Mouse (Mus musculus) lung, postnatal 0 days (tissue): Measurements from ENCODE around the gene Tmem147. TPM values are rescaled to one million over a fixed set of nuclear protein-coding genes. Genes with fewer than 3 reads are reported as not detected.

Experiments
- ATAC-seq: fragments of 200-750 bp; cut with Nextera tagmentation; 2 replicates; pipeline ENCODE4 v1.8.0; 2017; ENCODE audit warnings: moderate library complexity
- DNase-seq: peaks from one replicate; pipeline ENCODE4 v3.0.0-alpha.2; 2016; ENCODE audit warnings: low spot score
- H3K27ac ChIP-seq: fragments of 300-500 bp; sonication (generic); 2 replicates; pipeline ENCODE4 v1.5.1; 2014; ENCODE audit warnings: antibody characterized with exemption, mild to moderate bottlenecking, low read length, mixed read lengths
- H3K27me3 ChIP-seq: fragments of 300-500 bp; sonication (generic); replicated peaks from 2 replicates; pipeline ENCODE4 v1.6.1; 2014; ENCODE audit warnings: low read length, mixed read lengths; ENCODE audit not compliant: insufficient read depth
- H3K36me3 ChIP-seq: fragments of 300-500 bp; sonication (generic); 2 replicates; pipeline ENCODE4 v1.6.1; 2014; ENCODE audit warnings: low read length, mixed read lengths; ENCODE audit not compliant: insufficient read depth
- H3K4me1 ChIP-seq: fragments of 300-500 bp; sonication (generic); 2 replicates; pipeline ENCODE4 v1.6.1; 2014; ENCODE audit warnings: antibody characterized with exemption, low read depth, low read length, mixed read lengths; ENCODE audit not compliant: insufficient read depth
- H3K4me2 ChIP-seq: fragments of 300-500 bp; sonication (generic); replicated peaks from 2 replicates; pipeline ENCODE4 v1.6.1; 2014; ENCODE audit warnings: low read depth, mild to moderate bottlenecking, low read length, moderate library complexity, mixed read lengths
- H3K4me3 ChIP-seq: fragments of 300-500 bp; sonication (generic); 2 replicates; pipeline ENCODE4 v1.5.1; 2014; ENCODE audit warnings: low read depth, low read length
- H3K9ac ChIP-seq: fragments of 300-500 bp; sonication (generic); replicated peaks from 2 replicates; pipeline ENCODE4 v1.6.1; 2014; ENCODE audit warnings: low read depth, mild to moderate bottlenecking
- H3K9me3 ChIP-seq: fragments of 300-500 bp; sonication (generic); 2 replicates; pipeline ENCODE4 v1.6.1; 2016; ENCODE audit warnings: low read length, mixed read lengths
- CTCF ChIP-seq: IDR thresholded peaks from 2 replicates; pipeline ENCODE4 v1.5.1; 2016; ENCODE audit warnings: antibody characterized with exemption, mild to moderate bottlenecking
- EP300 ChIP-seq: IDR thresholded peaks from 2 replicates; pipeline ENCODE4 v1.6.1; 2016; ENCODE audit warnings: antibody characterized with exemption, mild to moderate bottlenecking, control low read depth
- WGBS: fragments of 180-500 bp; shearing (Covaris S2); extraction: QIAGEN DNeasy Blood & Tissue Kit; methylation state at CpG from one replicate; pipeline ENCODE4 v1.1.7; 2014; 5-methylcytosine and 5-hydroxymethylcytosine counted together
- polyA plus RNA-seq: library from polyadenylated mRNA; unstranded; fragments of >200 nt; fragmentation: Nextera tagmentation; extraction: Ambion mirVana; gene quantifications from 2 replicates; pipeline ENCODE4 v1.2.1, GENCODE M21; 2015

Tmem147 gene
- polyA plus RNA-seq, 1 experiment from 2014 or later, result 193 TPM

DNA sequence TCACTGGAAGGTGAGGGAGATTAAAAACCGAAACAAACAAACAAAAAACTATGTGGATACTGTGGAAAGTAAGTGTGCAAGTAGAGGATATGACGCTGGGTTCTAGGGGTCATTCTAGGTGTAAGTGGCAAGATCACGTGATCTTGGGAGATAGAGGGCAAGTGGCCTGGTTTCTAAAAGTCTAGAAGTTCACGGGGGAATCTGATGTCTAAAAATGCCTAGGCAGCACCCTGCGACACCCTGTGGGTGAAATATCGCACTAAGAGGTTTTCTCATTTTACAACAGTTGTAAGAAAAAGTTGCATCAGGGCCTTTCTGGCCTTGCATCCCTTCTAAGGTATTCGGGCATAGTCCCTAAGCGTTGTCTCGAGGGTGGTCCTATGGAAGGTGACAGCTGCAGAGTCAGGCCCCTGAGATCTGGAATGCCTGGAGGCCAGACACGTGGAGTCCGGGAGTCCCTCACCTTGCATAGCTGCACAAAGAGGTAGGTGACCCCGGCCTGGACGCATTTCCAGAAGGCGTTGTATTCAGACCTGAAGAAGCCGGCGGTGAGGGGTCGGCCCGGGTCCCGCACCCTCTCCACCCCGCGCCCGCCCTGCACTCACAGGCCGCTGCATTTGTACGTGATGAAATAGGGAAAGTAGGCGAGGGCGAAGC is 473 bp downstream of the Tmem147 start:
- Histone ChIP-seq H3K27ac (peak overlapping the region; percentile 40), H3K9ac (peak overlapping the region; percentile 85)

DNA sequence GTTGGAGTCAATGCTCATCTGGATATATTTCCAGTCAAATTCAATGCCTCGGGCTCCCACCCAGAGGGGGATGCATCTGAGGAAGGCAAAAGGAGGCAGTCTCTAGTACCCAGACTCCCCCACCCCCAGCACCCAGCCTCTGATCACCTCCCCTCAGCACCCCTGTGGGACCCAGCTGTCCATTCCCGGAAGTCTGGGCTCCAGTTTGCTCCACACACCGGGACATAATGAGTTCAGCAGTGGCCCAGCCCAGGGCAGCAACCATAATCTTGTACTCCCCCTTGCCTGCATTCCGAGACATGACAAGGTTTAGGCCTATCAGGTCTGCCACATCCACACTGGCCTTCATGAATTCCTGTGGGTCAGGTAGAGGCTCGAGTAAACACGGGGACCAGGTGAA is 1.1 kb downstream of the Tmem147 start:
- H3K36me3 ChIP-seq, result no peaks in the 10 kb centered on the region
- peak overlapping the region; percentile 92 for H3K4me2 ChIP-seq
- ATAC-seq (no peak), DNase-seq (no peak)
- H3K27ac ChIP-seq, result no peak overlapping the region
- TF ChIP-seq EP300 (no peak), CTCF (no peak)
- 67% methylated on average over 6 of the region's 6 CpGs for WGBS
- no peaks in the 10 kb centered on the region for H3K9me3 ChIP-seq
- no peaks in the 10 kb centered on the region for H3K27me3 ChIP-seq
- 0 out of 2 replicates have a peak overlapping the region, but pooled peaks have one; percentile 85 for H3K9ac ChIP-seq
- no peak overlapping the region for H3K4me3 ChIP-seq
- peaks cover 17% of the 10 kb centered on the region for H3K4me1 ChIP-seq

More for the DNA sequence above, 473 bp downstream of the Tmem147 start:
- peak; percentile 20 for ATAC-seq
- DNase-seq, result peak; percentile 36
- WGBS, result 6% methylated on average over 26 of the region's 26 CpGs
- TF ChIP-seq EP300, result no peak
- TF ChIP-seq CTCF, result no peak
- peaks cover 17% of the 10 kb centered on the region for H3K4me1 ChIP-seq
- no peaks in the 10 kb centered on the region for H3K27me3 ChIP-seq
- H3K4me3 ChIP-seq, result peak overlapping the region; percentile 77
- no peaks in the 10 kb centered on the region for H3K36me3 ChIP-seq
- H3K4me2 ChIP-seq, result peak overlapping the region; percentile 92
- H3K9me3 ChIP-seq, result no peaks in the 10 kb centered on the region

DNA sequence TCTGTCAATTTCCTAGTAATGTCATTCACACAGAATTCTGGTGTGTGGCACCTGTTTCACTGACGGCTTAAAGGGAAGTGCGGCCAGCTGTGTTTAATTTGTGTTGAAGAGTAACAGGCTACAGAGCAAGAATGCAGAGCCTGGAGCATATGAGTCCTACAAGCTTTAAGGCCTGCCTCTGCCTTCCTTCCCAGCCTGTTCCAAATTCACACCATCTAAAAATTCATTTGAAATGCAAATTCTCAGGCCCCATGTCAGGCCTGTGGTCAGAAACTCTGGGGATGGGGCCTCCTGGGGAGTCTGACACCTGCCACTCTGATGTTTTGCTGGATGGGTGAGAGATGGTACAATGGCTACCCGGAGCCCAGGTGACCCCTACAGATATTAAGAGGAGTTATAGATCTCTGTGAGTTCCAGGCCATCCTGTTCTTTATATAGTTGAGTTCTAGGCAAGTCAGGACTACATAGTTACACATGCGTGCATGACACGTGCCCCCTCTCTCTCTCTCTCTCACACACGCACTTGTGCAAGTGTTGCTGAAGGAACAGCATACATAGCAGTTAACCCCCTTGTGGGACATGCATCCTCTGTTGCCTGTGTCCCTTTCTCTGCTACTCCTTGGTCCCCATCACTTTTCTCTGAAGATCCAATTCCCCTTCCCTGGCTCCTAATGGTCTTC is 5.9 kb downstream of the Tmem147 start:
- Histone ChIP-seq H3K36me3 (no peaks in the 10 kb centered on the region), H3K4me1 (peaks cover 6% of the 10 kb centered on the region; the same call in 1 of the 2 replicates), H3K9me3 (no peaks in the 10 kb centered on the region), H3K27ac (no peak overlapping the region), H3K4me2 (no peak overlapping the region), H3K27me3 (no peaks in the 10 kb centered on the region), H3K9ac (no peak overlapping the region), H3K4me3 (no peak overlapping the region)
- DNase-seq, result no peak
- WGBS, result 50% methylated on average over 6 of the region's 6 CpGs
- ATAC-seq, result no peak
- TF ChIP-seq EP300 (no peak), CTCF (no peak)

- no peak overlapping the region for H3K4me3 ChIP-seq
- no peaks in the 10 kb centered on the region for H3K36me3 ChIP-seq
- H3K4me1 ChIP-seq, result no peaks in the 10 kb centered on the region
- H3K27ac ChIP-seq, result no peak overlapping the region
- no peak for ATAC-seq
- H3K4me2 ChIP-seq, result no peak overlapping the region
- no peak for DNase-seq
- H3K27me3 ChIP-seq, result no peaks in the 10 kb centered on the region
- no peak overlapping the region for H3K9ac ChIP-seq
- TF ChIP-seq EP300 (no peak), CTCF (no peak)
- H3K9me3 ChIP-seq, result no peaks in the 10 kb centered on the region
- 88% methylated on average over 7 of the region's 7 CpGs for WGBS
Observed at GRCm38 (mm10) chr7:30721286-30721685, 8.1 kb downstream of the Tmem147 start.

DNA sequence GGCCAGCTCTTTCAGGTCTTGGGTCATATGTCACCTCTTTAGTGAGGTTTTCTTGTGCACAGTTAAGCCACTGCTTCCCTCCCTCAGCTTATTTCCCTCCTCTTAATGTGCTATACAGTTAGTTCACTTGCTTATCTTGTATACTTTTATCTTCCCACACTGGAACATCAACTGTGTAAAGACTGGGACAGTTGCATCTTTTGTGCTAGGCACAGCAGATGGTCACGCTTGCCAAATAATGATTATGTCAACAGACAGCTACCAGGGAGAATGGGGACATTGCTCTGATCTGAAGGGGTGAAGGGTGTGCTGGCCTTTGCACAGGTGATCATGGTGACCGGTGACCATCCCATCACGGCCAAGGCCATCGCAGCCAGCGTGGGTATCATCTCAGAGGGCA is 9.7 kb downstream of the Tmem147 start:
- no peak overlapping the region for H3K9ac ChIP-seq
- ATAC-seq (no peak), DNase-seq (no peak)
- no peaks in the 10 kb centered on the region for H3K27me3 ChIP-seq
- H3K4me1 ChIP-seq, result no peaks in the 10 kb centered on the region
- H3K9me3 ChIP-seq, result no peaks in the 10 kb centered on the region
- H3K27ac ChIP-seq, result no peak overlapping the region
- 92% methylated on average over 5 of the region's 5 CpGs for WGBS
- H3K4me3 ChIP-seq, result no peak overlapping the region
- H3K36me3 ChIP-seq, result no peaks in the 10 kb centered on the region
- no peak for TF ChIP-seq CTCF
- no peak for TF ChIP-seq EP300
- no peak overlapping the region for H3K4me2 ChIP-seq

DNA sequence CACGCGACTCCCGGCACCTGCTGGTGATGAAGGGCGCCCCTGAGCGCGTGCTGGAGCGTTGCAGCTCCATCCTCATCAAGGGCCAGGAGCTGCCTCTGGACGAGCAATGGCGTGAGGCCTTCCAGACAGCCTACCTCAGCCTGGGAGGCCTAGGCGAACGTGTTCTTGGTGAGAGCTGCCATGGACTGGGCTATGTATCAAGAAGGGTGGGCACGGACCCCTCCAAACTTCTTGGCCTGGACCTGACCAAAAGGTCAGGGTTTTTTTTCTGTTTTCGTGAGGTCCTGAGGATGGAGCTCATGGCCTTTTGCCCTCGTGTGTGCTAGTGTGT is 11.7 kb downstream of the Tmem147 start:
- no peaks in the 10 kb centered on the region for H3K27me3 ChIP-seq
- no peak for DNase-seq
- WGBS, result 11% methylated on average over 14 of the region's 14 CpGs
- H3K9me3 ChIP-seq, result no peaks in the 10 kb centered on the region
- TF ChIP-seq EP300 (no peak), CTCF (peak; percentile 27)
- H3K4me2 ChIP-seq, result peak overlapping the region; percentile 44
- no peak overlapping the region for H3K27ac ChIP-seq
- ATAC-seq, result no peak
- H3K36me3 ChIP-seq, result no peaks in the 10 kb centered on the region
- H3K4me1 ChIP-seq, result no peaks in the 10 kb centered on the region
- 0 out of 2 replicates have a peak overlapping the region, but pooled peaks have one; percentile 3 for H3K4me3 ChIP-seq
- no peak overlapping the region for H3K9ac ChIP-seq
